Mouse (Mus musculus) limb, embryonic 14.5 days (tissue): ENCODE measurements at regions not wholly inside any gene's neighbourhood (a gene's known extent, or its start where the extent isn't known, plus 50 kb on each side); places are given as distances from the start of the nearest gene placed in this dataset.

Experiments
- ATAC-seq: fragments of 200-750 bp; cut with Nextera tagmentation; 2 replicates; pipeline ENCODE4 v1.8.0; 2017; ENCODE audit warnings: low read depth, moderate number of reproducible peaks, moderate TSS enrichment; ENCODE audit not compliant: low FRiP score
- DNase-seq: peaks from one replicate; pipeline ENCODE4 v3.0.0-alpha.2; 2015; ENCODE audit warnings: low spot score
- H3K27ac ChIP-seq: fragments of 300-500 bp; sonication (generic); replicated peaks from 2 replicates; pipeline ENCODE4 v1.5.1; 2014; ENCODE audit warnings: low read depth, mild to moderate bottlenecking, low read length, moderate library complexity, mixed read lengths
- H3K27me3 ChIP-seq: fragments of 300-500 bp; sonication (generic); 2 replicates; pipeline ENCODE4 v1.6.1; 2014; ENCODE audit warnings: low read length, mixed read lengths; ENCODE audit not compliant: control insufficient read depth, insufficient read depth
- H3K36me3 ChIP-seq: fragments of 300-500 bp; sonication (generic); 2 replicates; pipeline ENCODE4 v1.6.1; 2014; ENCODE audit warnings: mild to moderate bottlenecking, low read length, moderate library complexity, mixed read lengths; ENCODE audit not compliant: control insufficient read depth, insufficient read depth
- H3K4me1 ChIP-seq: fragments of 300-500 bp; sonication (generic); 2 replicates; pipeline ENCODE4 v1.6.1; 2014; ENCODE audit warnings: antibody characterized with exemption, low read length, mixed read lengths; ENCODE audit not compliant: control insufficient read depth, insufficient read depth
- H3K4me2 ChIP-seq: fragments of 300-500 bp; sonication (generic); replicated peaks from 2 replicates; pipeline ENCODE4 v1.6.1; 2014; ENCODE audit warnings: low read depth, mild to moderate bottlenecking, low read length, moderate library complexity; ENCODE audit not compliant: severe bottlenecking
- H3K4me3 ChIP-seq: fragments of 300-500 bp; sonication (generic); replicated peaks from 2 replicates; pipeline ENCODE4 v1.5.1; 2014; ENCODE audit warnings: low read length
- H3K9ac ChIP-seq: fragments of 300-500 bp; sonication (generic); 2 replicates; pipeline ENCODE4 v1.6.1; 2014; ENCODE audit warnings: mild to moderate bottlenecking, low read depth, low read length, moderate library complexity; ENCODE audit not compliant: severe bottlenecking
- H3K9me3 ChIP-seq: fragments of 300-500 bp; sonication (generic); 2 replicates; pipeline ENCODE4 v1.6.1; 2016; ENCODE audit warnings: low read length; ENCODE audit not compliant: control insufficient read depth
- POLR2A ChIP-seq: fragments of 200-500 bp; IDR thresholded peaks from 2 replicates; pipeline ENCODE4 v1.8.0; 2012; ENCODE audit warnings: inconsistent platforms, mild to moderate bottlenecking, moderate library complexity, borderline replicate concordance; ENCODE audit not compliant: insufficient read depth, insufficient read length; ENCODE audit errors: extremely low read depth
- WGBS: fragments of 180-500 bp; shearing (Covaris S2); extraction: QIAGEN DNeasy Blood & Tissue Kit; methylation state at CpG from one replicate; pipeline ENCODE4 v1.1.7; 2014; 5-methylcytosine and 5-hydroxymethylcytosine counted together

GRCm38 (mm10) chr9:30191119-30191518, 228.2 kb upstream of the Ntm start:
- DNase-seq (no peak), ATAC-seq (no peak)
- no peaks in the 10 kb centered on the region for H3K27me3 ChIP-seq
- no peak overlapping the region for H3K9ac ChIP-seq
- no peaks in the 10 kb centered on the region for H3K36me3 ChIP-seq
- no peak overlapping the region for H3K4me2 ChIP-seq
- H3K4me1 ChIP-seq: no peaks in the 10 kb centered on the region
- no peak overlapping the region for H3K27ac ChIP-seq
- no peak overlapping the region for H3K4me3 ChIP-seq
- H3K9me3 ChIP-seq: no peaks in the 10 kb centered on the region
- no peak for TF ChIP-seq POLR2A

- no peak overlapping the region for H3K4me3 ChIP-seq
- no peak overlapping the region for H3K27ac ChIP-seq
- no peaks in the 10 kb centered on the region for H3K27me3 ChIP-seq
- H3K4me1 ChIP-seq: no peaks in the 10 kb centered on the region
- no peak for TF ChIP-seq POLR2A
- H3K9me3 ChIP-seq: no peaks in the 10 kb centered on the region
- no peak for ATAC-seq
- no peaks in the 10 kb centered on the region for H3K36me3 ChIP-seq
- no peak for DNase-seq
- H3K4me2 ChIP-seq: no peak overlapping the region
- no peak overlapping the region for H3K9ac ChIP-seq
These were observed 229.0 kb upstream of the Ntm start for GRCm38 (mm10) chr9:30191902-30192301.

- Histone ChIP-seq H3K9ac (no peak overlapping the region), H3K27me3 (no peaks in the 10 kb centered on the region), H3K4me2 (no peak overlapping the region), H3K27ac (no peak overlapping the region), H3K4me3 (no peak overlapping the region), H3K9me3 (no peaks in the 10 kb centered on the region), H3K36me3 (no peaks in the 10 kb centered on the region), H3K4me1 (no peaks in the 10 kb centered on the region)
- no peak for ATAC-seq
- WGBS: 85% methylated on average over 3 of the region's 3 CpGs
- no peak for TF ChIP-seq POLR2A
- DNase-seq: no peak
These were observed 231.9 kb upstream of the Ntm start for GRCm38 (mm10) chr9:30194866-30195265.

GRCm38 (mm10) chr9:30202411-30202810, 224.5 kb upstream of the Snx19 start:
- H3K27ac ChIP-seq: no peak overlapping the region
- H3K9ac ChIP-seq: no peak overlapping the region
- no peaks in the 10 kb centered on the region for H3K4me1 ChIP-seq
- DNase-seq: no peak
- 79% methylated on average over 3 of the region's 3 CpGs for WGBS
- H3K9me3 ChIP-seq: no peaks in the 10 kb centered on the region
- no peak overlapping the region for H3K4me3 ChIP-seq
- no peak for ATAC-seq
- no peak overlapping the region for H3K4me2 ChIP-seq
- TF ChIP-seq POLR2A: no peak
- no peaks in the 10 kb centered on the region for H3K36me3 ChIP-seq
- no peaks in the 10 kb centered on the region for H3K27me3 ChIP-seq

- no peak overlapping the region for H3K27ac ChIP-seq
- H3K4me1 ChIP-seq: 0 out of 2 replicates have a peak, but pooled peaks cover 3% of the 10 kb centered on the region
- ATAC-seq (no peak), DNase-seq (no peak)
- H3K36me3 ChIP-seq: no peaks in the 10 kb centered on the region
- no peak overlapping the region for H3K4me3 ChIP-seq
- no peak overlapping the region for H3K4me2 ChIP-seq
- 88% methylated on average over 4 of the region's 4 CpGs for WGBS
- no peak overlapping the region for H3K9ac ChIP-seq
- no peak for TF ChIP-seq POLR2A
- no peaks in the 10 kb centered on the region for H3K27me3 ChIP-seq
- H3K9me3 ChIP-seq: no peaks in the 10 kb centered on the region
These were observed 219.3 kb upstream of the Snx19 start for GRCm38 (mm10) chr9:30207631-30208030.

GRCm38 (mm10) chr9:30209806-30210205, 217.1 kb upstream of the Snx19 start:
- WGBS: 70% methylated on average over 1 of the region's 1 CpGs
- Histone ChIP-seq H3K9ac (no peak overlapping the region), H3K4me3 (no peak overlapping the region), H3K9me3 (no peaks in the 10 kb centered on the region), H3K27me3 (no peaks in the 10 kb centered on the region), H3K4me2 (no peak overlapping the region), H3K36me3 (no peaks in the 10 kb centered on the region), H3K27ac (no peak overlapping the region), H3K4me1 (0 out of 2 replicates have a peak, but pooled peaks cover 3% of the 10 kb centered on the region)
- TF ChIP-seq POLR2A: no peak
- DNase-seq (no peak), ATAC-seq (no peak)
